Mouse (Mus musculus): ENCODE measurements at regions not wholly inside any gene's neighbourhood (a gene's known extent, or its start where the extent isn't known, plus 50 kb on each side); places are given as distances from the start of the nearest gene placed in this dataset.

DNA sequence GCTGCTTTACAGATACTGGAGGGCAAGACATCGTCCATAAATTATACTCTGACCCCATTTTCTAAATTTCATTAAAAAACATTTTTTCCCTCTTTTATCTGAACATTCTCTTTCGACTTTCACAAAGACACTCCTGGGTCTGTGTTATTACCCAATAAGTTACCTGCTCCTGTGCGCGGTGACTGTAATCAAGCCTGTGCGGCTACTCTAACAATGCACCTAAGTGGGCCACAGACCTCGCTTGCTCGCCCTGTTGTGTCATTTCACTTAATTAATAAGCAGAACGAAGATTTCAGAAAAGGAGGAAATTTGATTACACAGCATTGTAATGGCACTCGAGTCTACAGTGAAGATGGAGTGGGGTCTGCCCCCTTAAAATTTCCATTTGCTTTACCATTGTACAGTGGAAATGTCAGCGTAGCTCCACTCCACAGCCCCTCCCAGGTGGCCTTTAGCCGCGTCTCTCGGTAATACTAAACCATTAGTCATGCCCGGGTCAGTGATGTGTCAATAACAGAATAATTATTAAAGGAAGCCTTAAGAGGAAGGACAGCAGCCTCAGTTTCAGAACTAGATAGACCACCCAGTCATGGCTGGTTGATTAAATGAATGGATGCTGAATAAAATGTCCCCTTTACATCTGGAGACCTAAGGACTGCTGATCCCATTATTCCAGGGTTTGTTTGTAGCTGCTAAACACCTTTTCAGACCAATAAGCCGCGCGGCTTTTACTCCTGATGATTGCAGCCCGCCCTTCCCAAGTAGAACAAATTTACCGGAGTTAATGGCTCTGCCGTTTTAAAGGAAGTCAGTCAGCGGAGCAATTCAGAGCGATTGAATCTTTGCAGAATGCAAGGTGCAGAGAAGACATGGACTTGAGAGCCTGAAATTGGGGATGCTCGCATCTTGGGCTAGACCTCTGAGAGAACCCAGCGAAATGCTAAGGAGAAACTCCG lies 194.5 kb upstream of the Creb1 start:
- no peak for TF ChIP-seq CTCF (IDR thresholded peaks at IDR 0.05)
- intact Hi-C loops (cut with DNase I) = no loop called here
- Histone ChIP-seq H3K4me3 (no peak overlapping the region), H3K27ac (no peak overlapping the region)
- no peak for DNase-seq

DNA sequence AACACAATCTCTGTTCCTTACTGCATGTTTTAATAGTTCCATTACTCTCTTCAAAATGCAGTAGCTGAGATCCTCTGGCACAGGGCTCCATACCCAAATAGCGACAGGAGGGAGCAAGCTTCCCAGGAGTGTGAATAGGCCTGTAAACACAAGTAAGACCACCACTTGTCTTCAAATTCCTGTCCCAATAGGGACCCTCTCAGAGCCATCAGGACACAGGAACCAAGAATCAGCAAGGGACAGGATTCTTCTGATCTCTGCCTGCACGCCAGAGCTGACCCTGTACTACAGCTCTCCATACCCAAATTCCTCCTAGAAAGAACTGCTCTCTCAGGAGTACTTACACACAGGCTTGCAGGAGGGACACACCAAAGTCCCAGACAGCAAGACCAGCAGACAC lies 200.9 kb upstream of the Creb1 start:
- DNase-seq = no peak
- Histone ChIP-seq H3K27ac (no peak overlapping the region), H3K4me3 (no peak overlapping the region)
- intact Hi-C loops (cut with DNase I) = no loop called here
- no peak for TF ChIP-seq CTCF (IDR thresholded peaks at IDR 0.05)

DNA sequence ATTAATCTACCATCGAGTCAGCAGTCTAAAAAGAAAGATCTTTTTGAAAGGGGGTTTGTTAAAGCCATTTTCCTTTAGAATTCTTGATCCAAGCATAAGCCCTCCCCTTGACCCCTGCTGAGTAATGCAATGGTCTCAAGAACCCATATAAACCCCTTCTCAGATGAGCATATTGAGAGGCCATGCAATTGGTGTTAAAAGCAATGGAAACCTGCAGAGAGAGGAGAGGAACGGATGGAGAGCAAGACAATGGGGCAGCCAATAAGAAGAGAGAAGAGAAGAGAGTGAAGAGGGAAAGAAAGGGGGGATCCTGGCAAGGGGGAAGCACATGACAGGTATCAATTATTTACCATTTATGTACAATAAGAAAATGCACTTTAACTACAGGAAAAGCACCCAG lies 201.7 kb upstream of the Creb1 start:
- intact Hi-C loops (cut with DNase I) = no loop called here
- no peak overlapping the region for H3K4me3 ChIP-seq
- no peak overlapping the region for H3K27ac ChIP-seq
- DNase-seq = no peak
- TF ChIP-seq CTCF (IDR thresholded peaks at IDR 0.05) = no peak

DNA sequence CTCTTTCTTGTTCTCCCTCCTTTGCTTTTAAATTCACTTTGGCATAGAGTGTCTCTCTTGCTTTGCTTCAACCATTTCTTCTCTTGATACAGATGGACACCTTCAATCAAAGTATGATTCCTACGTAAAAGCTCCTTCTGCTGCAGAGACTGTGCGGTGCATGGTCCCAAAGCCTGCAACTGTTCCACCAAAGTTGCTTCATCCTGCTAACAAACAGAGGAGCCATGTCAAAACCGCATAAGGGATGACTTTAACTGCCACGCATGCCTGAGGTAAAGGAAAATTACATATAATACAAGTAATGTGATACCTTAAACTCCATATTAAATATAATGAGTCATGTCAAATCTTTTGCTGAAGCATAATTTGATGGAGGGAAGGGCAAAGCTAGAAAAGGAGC lies 200.1 kb upstream of the Klf7 start:
- TF ChIP-seq CTCF (IDR thresholded peaks at IDR 0.05) = no peak
- H3K27ac ChIP-seq = no peak overlapping the region
- DNase-seq = no peak
- no peak overlapping the region for H3K4me3 ChIP-seq
- intact Hi-C loops (cut with DNase I) = no loop called here

DNA sequence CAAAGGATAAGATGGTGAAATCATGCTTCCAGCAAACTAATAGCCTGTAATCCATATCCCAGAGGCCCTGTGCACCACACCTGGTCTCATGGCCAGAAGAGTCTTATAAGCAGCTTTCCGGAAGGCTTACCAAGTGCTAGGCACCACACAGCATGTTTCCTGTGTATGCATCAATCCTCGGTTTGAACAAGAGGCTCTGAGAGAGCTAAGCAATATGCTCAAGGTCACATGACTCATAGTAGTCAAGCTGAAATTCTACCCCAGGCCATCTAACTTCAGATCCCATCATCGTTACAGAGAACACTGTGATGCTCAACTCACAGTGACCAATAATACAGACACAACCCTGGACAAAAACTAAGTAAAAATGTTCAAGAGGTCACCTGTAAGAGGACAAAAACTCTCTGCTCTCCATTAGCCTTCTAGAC lies 197.1 kb upstream of the Klf7 start:
- intact Hi-C loops (cut with DNase I) = no loop called here
- Histone ChIP-seq H3K4me3 (no peak overlapping the region), H3K27ac (no peak overlapping the region)
- TF ChIP-seq CTCF (IDR thresholded peaks at IDR 0.05) = no peak
- DNase-seq = no peak

DNA sequence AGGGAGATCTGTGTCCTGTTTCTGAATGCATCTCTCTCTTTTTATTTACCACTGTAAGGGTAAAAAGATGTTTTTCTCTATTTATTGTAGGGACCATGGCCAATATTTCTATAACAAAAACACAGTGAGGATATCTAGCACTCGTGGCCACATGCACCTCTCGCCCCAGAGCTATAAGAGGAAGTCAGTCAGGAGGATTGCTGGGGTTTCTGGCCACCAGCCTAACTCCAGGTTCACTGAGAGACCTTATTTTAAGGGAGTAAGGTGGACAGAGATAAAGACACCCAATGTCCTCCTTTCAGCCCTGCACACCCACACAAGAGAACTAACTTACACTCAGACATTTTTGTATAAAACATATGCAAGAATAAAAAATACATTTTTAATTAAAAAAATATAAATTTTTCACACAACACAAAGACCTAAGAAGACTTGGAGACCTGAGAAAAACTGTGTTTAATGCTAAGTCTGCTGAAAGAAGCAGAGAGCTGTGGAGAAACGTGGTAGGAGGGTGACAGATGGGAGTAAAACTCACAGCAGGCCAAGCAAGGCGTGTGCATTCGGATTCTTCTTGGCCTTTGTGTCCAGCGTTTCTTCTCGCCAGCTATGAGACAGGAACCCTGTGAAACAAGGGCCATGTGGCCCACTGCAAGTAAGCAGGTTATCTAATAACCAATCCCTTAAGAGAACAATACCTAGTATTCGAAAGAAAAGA lies 196.5 kb upstream of the Klf7 start:
- no peak for TF ChIP-seq CTCF (IDR thresholded peaks at IDR 0.05)
- no peak for DNase-seq
- intact Hi-C loops (cut with DNase I) = no loop called here
- no peak overlapping the region for H3K4me3 ChIP-seq
- no peak overlapping the region for H3K27ac ChIP-seq

DNA sequence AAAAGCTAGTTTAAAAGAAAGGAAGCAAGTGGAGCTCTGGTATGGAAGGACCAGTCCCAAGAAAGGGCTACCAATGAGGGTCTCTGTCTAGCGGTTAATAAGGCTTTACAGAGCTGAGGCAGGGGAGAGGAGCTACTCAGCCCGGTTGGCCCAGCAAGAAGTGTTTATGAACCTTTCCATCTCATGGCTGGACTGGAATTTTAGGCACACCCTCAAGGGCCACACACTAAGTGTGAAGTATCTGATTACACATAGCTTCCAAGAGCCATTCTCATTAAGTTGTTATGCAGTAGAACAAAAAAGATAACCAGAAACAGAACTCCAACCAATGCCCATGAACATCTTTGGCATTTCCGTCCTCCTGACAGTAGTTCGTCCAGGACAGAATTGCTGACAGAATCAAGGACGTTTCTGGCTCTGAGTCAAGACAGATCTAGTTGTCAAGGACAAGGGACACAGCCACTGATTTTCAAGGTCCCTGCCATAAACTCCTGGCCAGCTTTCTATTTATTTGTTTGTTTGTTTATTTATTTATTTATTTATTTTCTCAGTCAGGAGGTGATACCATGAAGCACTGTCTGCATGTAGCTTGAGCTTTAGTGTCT lies 195.1 kb upstream of the Klf7 start:
- no peak for DNase-seq
- no peak overlapping the region for H3K27ac ChIP-seq
- intact Hi-C loops (cut with DNase I) = no loop called here
- no peak for TF ChIP-seq CTCF (IDR thresholded peaks at IDR 0.05)
- H3K4me3 ChIP-seq = no peak overlapping the region

DNA sequence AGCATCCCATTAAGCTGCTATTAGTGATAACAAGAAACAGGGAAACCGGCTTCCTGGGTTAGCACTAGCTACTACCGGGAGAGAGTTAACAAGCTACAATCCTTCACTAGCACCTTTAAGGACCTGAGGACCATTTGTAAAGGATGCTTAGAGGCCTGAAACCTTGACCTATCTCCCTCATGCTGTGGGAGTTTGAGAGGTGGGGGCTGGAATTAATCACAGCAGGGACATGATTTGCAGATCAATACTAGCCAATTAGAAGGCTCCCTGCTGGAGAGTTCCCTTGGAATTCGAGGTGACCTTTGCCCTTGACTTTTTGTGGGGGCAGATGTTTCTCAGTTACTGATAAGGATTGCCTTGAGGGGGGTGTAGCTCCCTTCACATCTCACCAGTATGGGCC lies 189.3 kb upstream of the Klf7 start:
- TF ChIP-seq CTCF (IDR thresholded peaks at IDR 0.05) = no peak
- no peak for DNase-seq
- Histone ChIP-seq H3K4me3 (no peak overlapping the region), H3K27ac (no peak overlapping the region)
- intact Hi-C loops (cut with DNase I) = no loop called here

DNA sequence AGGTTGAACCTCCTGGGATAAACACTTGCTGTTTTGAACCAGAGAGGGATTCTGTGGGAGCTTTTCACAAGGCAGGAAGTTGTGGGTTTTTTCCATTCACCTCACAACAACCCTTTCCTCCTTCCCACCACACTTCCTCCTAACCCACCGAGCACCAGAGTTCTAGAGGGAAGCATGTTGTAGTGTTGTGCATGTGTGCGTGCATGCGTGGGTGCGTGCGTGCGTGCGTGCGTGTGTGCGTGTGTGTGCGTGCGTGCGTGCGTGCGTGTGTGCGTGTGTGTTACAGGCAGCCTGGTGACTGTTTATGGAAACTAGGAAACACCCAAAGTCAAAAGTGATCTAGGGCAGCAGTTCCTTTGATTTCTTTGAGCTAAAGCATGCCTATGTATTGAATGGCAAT lies 186.5 kb upstream of the Klf7 start:
- H3K27ac ChIP-seq = peak overlapping the region; percentile 60
- DNase-seq = no peak
- no peak for TF ChIP-seq CTCF (IDR thresholded peaks at IDR 0.05)
- H3K4me3 ChIP-seq = no peak overlapping the region
- intact Hi-C loops (cut with DNase I) = loop anchor here (5.0 to 10.0 kb wide), 5 partner anchors 84 to 354 kb away; partner anchors contain the start of gene Klf7

DNA sequence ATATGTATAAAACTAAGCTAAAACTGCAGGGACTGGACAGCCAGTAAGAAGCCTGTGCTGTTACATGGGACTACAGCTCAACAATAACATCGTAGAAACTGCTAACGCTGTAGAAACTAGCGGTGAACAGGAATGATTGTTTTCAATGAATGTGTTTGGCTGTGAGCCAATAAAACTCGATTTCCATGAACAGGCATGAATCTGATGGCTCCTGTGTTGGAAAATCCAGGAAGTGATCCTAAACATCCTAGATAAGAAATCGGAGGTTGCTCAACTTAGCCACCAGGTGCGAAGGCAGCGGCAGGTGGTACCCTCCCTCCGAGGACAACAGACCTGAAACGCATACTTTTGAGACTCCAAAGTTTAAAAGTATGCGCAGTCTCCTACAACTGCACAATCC lies 186.0 kb upstream of the Klf7 start:
- H3K27ac ChIP-seq = peak overlapping the region; percentile 60
- no peak for TF ChIP-seq CTCF (IDR thresholded peaks at IDR 0.05)
- H3K4me3 ChIP-seq = 0 out of 2 replicates have a peak overlapping the region, but pooled peaks have one; percentile 13
- intact Hi-C loops (cut with DNase I) = loop anchor here (5.0 to 10.0 kb wide), 5 partner anchors 83 to 353 kb away; partner anchors contain the start of gene Klf7
- DNase-seq = no peak

DNA sequence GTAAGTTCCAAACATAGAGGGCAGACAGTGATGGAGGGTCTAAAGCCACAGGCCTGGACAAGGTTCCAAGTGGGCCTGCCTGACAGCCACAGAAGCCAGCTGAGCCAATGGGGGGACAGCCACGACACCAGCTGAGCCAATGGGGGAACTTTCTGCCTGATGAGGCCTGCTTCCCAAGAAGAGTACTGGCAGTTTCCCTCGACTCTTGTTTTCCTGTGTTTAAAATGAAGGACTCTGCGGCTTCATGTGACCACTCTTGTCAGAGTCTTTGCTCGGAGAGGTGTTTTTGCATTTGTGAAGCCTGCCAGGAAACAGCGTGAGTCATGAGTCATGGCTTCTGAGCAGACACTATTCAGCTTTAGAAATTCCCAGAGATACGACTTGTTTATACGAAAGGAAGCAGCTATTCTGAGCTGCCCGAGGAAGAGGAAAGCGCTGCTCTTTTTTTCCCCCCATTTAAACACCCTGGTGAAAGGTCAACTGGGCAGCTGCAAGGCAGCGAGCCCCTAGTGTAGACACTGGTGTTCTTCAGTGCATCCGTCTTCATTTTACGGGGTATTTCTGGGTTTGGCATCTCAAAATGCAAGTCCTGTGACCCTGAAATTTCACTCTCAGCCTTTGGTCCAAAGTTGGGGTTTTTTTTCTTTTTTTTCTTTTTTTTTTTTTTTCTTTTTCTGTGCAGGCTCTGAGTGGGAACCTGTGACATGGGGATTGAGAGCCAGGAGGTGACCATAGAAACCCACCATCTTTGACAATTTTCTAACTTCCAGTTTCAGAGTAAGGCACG lies 183.5 kb upstream of the Klf7 start:
- H3K27ac ChIP-seq = peak overlapping the region; percentile 83
- peak overlapping the region; percentile 53 for H3K4me3 ChIP-seq
- intact Hi-C loops (cut with DNase I) = loop anchor here (5.0 to 10.0 kb wide), 5 partner anchors 81 to 351 kb away; partner anchors contain the start of gene Klf7
- DNase-seq = peak; percentile 66
- no peak for TF ChIP-seq CTCF (IDR thresholded peaks at IDR 0.05)

DNA sequence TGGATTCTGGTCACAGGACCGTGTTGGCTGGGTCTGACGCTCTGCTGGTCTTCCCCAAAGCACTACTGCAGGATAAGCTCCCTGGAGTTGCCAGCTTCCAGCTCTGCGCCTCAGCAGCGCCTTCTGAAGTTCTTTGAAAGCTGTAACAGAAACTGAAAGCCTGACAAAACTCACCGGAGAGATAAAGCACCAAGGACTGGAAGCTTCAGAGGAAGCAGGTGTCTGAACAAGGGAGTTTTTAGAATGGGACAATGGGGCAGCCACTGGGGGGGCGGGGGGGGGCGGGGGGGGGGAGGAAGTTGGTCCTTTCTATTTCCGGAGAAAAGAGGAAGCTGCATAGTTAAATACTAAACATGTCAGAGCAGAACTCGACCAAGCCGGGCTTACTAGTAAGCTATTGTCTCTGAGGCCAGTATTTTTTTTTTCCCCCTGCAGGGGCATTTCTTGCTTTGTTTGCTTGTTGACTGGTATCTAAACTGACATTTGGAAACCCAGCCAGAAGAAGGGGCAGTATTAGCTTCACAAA lies 180.8 kb upstream of the Klf7 start:
- intact Hi-C loops (cut with DNase I) = loop anchor here (10.0 kb wide), 4 partner anchors 78 to 348 kb away; no protein-coding TSS in a partner anchor
- Histone ChIP-seq H3K4me3 (peak overlapping the region; percentile 60), H3K27ac (peak overlapping the region; percentile 85)
- peak; percentile 24; the same call in 1 of the 2 replicates for TF ChIP-seq CTCF (IDR thresholded peaks at IDR 0.05)
- DNase-seq = peak; percentile 56

Measured in gastrocnemius, adult 2 months (tissue).